Mouse (Mus musculus): ENCODE data around the gene Spock1. TPM values are rescaled to one million over a fixed set of nuclear protein-coding genes. Genes with fewer than 3 reads are reported as not detected.

The Spock1 gene
- polyA plus RNA-seq, 1 experiment from 2014 or later: 0.70 TPM

DNA sequence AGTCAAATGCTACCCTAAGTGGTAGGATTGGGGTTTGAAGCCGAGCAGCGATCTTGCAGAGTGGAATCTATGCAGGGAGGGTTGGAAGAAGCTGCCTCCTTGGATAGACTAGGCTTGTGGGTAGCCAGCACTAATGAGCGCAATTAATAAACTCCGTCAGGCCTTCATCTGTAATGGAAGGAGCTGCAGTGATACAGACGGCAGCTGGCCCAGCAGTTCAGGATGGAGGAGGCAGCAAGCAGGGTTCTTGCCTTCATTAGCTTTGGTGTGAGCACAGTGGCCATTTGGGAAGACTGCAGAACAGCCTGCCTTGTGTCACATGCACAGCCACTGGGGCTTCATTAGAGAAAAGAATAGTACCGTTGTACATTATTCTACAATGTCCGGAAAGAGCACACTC, 459.2 kb downstream of the Spock1 start:
- 81% methylated on average over 7 of the region's 7 CpGs for WGBS
- Histone ChIP-seq H3K9ac (no peak overlapping the region), H3K27ac (ENCODE audit: poor library complexity, severe bottlenecking) (no peak overlapping the region), H3K4me2 (no peak overlapping the region), H3K4me1 (replicated peaks) (no peaks in the 10 kb centered on the region), H3K9me3 (replicated peaks) (no peaks in the 10 kb centered on the region), H3K27me3 (replicated peaks) (0 out of 2 replicates have a peak, but pooled peaks cover 11% of the 10 kb centered on the region), H3K4me3 (no peak overlapping the region), H3K36me3 (no peaks in the 10 kb centered on the region)
- no peak for ATAC-seq (ENCODE audit: insufficient number of reproducible peaks, low FRiP score)

DNA sequence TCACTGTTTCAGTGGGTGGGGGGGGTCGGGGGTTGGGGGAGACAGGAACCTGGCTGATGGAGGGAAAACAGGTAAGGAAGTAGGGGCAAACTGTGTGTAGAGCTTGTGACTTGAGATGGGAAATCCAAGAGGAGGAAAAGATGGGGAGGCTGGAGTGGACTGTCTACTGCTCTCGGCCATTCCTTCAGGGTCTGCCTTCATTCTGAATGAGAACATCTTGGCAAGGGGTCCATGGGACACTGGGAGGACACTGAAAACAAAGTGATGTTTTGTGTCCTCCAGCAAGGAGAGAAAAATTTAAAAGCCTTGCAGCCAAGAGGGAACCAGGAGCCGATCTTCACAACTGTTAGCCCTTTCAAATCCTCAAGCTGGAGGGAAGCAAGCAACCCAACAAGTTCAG, 463.2 kb downstream of the Spock1 start:
- H3K27me3 ChIP-seq (replicated peaks): 0 out of 2 replicates have a peak, but pooled peaks cover 11% of the 10 kb centered on the region
- no peaks in the 10 kb centered on the region for H3K9me3 ChIP-seq (replicated peaks)
- H3K4me1 ChIP-seq (replicated peaks): no peaks in the 10 kb centered on the region
- H3K4me2 ChIP-seq: no peak overlapping the region
- no peak overlapping the region for H3K4me3 ChIP-seq
- 76% methylated on average over 3 of the region's 3 CpGs for WGBS
- no peak overlapping the region for H3K27ac ChIP-seq (ENCODE audit: poor library complexity, severe bottlenecking)
- H3K9ac ChIP-seq: no peak overlapping the region
- H3K36me3 ChIP-seq: no peaks in the 10 kb centered on the region
- no peak for ATAC-seq (ENCODE audit: insufficient number of reproducible peaks, low FRiP score)

DNA sequence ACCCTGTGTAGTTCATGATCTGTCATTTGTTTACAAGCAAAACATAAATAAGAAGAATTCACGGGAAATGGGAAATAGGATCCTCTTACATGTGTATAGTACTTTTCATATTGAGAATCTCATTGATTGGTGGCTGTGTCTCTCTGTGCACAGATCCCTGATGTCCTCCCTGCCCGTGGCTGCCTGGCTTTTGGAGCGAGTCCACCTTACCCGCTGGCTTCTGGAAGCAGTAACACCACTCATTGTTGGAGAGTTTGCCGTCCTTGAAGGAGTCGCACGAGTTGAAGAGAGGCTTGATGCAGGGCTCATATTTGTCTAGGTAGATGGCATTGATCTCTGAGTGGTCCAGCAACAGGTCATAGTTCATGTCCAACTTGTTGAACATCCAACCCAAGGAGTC, 468.0 kb downstream of the Spock1 start:
- no peaks in the 10 kb centered on the region for H3K9me3 ChIP-seq (replicated peaks)
- WGBS: 85% methylated on average over 7 of the region's 7 CpGs
- H3K27me3 ChIP-seq (replicated peaks): no peaks in the 10 kb centered on the region
- no peak overlapping the region for H3K9ac ChIP-seq
- no peak overlapping the region for H3K4me3 ChIP-seq
- H3K4me2 ChIP-seq: no peak overlapping the region
- no peaks in the 10 kb centered on the region for H3K36me3 ChIP-seq
- H3K4me1 ChIP-seq (replicated peaks): no peaks in the 10 kb centered on the region
- H3K27ac ChIP-seq (ENCODE audit: poor library complexity, severe bottlenecking): no peak overlapping the region
- no peak for ATAC-seq (ENCODE audit: insufficient number of reproducible peaks, low FRiP score)

DNA sequence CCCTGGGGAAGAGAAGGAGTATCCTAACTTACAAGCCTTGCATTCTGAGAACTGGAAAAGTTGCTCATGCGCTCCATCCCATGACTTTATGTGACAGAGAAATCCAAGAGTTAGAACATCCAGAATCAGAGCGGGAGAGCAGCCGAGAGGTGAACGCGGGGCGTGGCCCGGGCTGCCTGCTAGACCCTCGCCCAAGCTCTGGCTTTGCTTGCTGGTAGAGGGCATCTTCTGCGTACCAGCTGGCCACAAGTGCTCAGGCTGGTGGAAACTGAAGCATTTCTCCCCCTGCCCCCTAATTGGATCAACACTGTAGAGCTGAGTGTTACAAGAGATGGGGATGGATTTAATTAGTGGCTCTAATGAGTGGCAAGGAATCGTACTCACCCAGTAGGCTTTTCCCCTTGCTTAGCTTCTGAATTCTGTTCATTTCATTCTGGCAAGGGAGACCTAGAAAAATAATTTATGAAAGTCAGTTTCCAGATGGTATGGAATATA, 472.4 kb downstream of the Spock1 start:
- Histone ChIP-seq H3K36me3 (no peaks in the 10 kb centered on the region), H3K9me3 (replicated peaks) (peaks cover 5% of the 10 kb centered on the region; the same call in 1 of the 2 replicates), H3K27ac (ENCODE audit: poor library complexity, severe bottlenecking) (no peak overlapping the region), H3K4me3 (no peak overlapping the region), H3K9ac (no peak overlapping the region), H3K27me3 (replicated peaks) (no peaks in the 10 kb centered on the region), H3K4me2 (no peak overlapping the region), H3K4me1 (replicated peaks) (no peaks in the 10 kb centered on the region)
- 80% methylated on average over 10 of the region's 10 CpGs for WGBS
- no peak for ATAC-seq (ENCODE audit: insufficient number of reproducible peaks, low FRiP score)

DNA sequence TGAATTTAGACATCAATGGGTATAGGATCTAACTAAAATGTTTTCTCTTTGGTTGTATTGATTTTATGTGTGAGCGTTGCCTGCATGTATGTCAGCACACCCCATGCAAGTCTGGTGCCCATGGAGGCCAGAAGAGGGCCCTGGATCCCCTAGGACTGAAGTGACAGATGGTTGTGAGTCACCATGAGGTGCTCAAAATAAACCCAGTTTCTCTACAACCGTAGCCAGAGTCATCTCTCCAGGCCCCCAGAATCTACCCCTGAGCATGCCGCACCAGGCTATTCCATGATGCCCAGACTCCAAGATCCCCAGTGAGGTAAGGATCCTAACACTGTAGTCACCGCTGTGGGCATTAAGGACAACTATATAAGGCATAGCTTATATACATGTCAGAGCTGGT, 474.3 kb downstream of the Spock1 start:
- peaks cover 5% of the 10 kb centered on the region; the same call in 1 of the 2 replicates for H3K9me3 ChIP-seq (replicated peaks)
- no peak overlapping the region for H3K27ac ChIP-seq (ENCODE audit: poor library complexity, severe bottlenecking)
- ATAC-seq (ENCODE audit: insufficient number of reproducible peaks, low FRiP score): no peak
- H3K36me3 ChIP-seq: no peaks in the 10 kb centered on the region
- H3K4me3 ChIP-seq: no peak overlapping the region
- H3K9ac ChIP-seq: no peak overlapping the region
- H3K4me2 ChIP-seq: no peak overlapping the region
- H3K4me1 ChIP-seq (replicated peaks): no peaks in the 10 kb centered on the region
- WGBS: 85% methylated on average over 4 of the region's 4 CpGs
- H3K27me3 ChIP-seq (replicated peaks): 0 out of 2 replicates have a peak, but pooled peaks cover 4% of the 10 kb centered on the region

DNA sequence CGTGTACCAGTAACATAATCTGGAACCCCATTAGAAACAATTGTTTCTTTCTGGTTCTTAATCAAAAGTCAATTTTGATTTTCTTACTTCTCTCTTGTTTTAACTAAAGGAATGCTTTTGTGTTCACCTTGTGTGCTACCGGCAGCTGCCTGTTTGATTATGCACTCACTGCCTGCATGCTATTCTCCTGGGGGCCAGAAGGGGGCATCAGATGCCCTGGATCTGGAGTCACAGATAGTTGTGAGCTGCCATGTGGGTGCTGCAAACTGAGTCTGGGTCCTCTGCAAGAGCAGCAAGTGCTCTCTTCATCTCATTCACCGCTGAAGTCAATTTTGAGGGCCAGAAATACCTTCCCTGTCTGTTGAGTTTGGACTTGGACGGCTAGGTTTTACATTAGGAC, 476.3 kb downstream of the Spock1 start:
- Histone ChIP-seq H3K36me3 (no peaks in the 10 kb centered on the region), H3K27ac (ENCODE audit: poor library complexity, severe bottlenecking) (no peak overlapping the region), H3K4me1 (replicated peaks) (no peaks in the 10 kb centered on the region), H3K9ac (no peak overlapping the region), H3K9me3 (replicated peaks) (peaks cover 5% of the 10 kb centered on the region; the same call in 1 of the 2 replicates), H3K4me3 (no peak overlapping the region), H3K27me3 (replicated peaks) (0 out of 2 replicates have a peak, but pooled peaks cover 4% of the 10 kb centered on the region), H3K4me2 (no peak overlapping the region)
- 90% methylated on average over 4 of the region's 4 CpGs for WGBS
- ATAC-seq (ENCODE audit: insufficient number of reproducible peaks, low FRiP score): no peak

DNA sequence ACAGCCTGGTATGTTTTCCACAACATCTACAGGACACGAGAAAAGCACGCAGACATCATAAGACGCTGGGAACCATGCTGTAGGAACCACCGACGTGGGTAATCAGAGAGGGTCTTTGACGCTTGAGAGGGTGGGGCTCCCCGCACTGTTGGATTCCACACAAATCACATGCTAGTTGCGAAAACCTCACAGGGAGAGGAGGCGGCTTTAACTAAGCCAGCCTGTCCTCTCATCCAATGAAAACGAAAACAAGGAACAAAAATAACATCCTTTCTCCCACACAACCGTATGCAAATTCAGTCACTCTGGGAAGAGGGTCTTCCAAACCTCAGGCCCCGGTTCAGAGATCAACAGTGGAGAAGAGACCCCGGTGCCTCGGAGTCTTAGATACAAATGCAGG, 479.3 kb downstream of the Spock1 start:
- H3K4me1 ChIP-seq (replicated peaks): no peaks in the 10 kb centered on the region
- H3K27me3 ChIP-seq (replicated peaks): 0 out of 2 replicates have a peak, but pooled peaks cover 4% of the 10 kb centered on the region
- no peak overlapping the region for H3K4me2 ChIP-seq
- H3K36me3 ChIP-seq: no peaks in the 10 kb centered on the region
- 62% methylated on average over 14 of the region's 14 CpGs for WGBS
- no peak overlapping the region for H3K27ac ChIP-seq (ENCODE audit: poor library complexity, severe bottlenecking)
- no peak for ATAC-seq (ENCODE audit: insufficient number of reproducible peaks, low FRiP score)
- no peak overlapping the region for H3K4me3 ChIP-seq
- no peak overlapping the region for H3K9ac ChIP-seq
- H3K9me3 ChIP-seq (replicated peaks): peaks cover 5% of the 10 kb centered on the region; the same call in 1 of the 2 replicates

DNA sequence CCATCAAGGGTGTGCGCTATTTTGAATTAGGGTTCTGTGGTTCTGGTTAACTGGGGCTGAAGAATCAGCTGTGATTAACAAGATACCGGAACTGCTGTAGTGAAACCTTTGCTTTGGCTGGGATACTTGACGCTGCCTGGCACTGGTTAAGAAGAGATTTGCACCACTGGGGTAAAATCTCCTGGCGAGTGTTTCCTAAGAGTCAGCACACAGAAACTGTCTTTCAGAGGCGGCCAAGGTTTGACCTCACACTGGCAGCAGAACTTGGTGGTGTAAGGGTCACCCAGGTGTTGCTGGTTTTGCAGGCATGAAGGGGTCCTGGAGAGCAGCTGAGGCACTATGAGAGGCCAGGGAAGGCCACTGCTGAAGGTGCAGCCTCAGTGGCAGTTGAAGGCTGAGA, 489.4 kb downstream of the Spock1 start:
- Histone ChIP-seq H3K4me1 (replicated peaks) (no peaks in the 10 kb centered on the region), H3K27me3 (replicated peaks) (no peaks in the 10 kb centered on the region), H3K4me2 (no peak overlapping the region), H3K9me3 (replicated peaks) (no peaks in the 10 kb centered on the region), H3K4me3 (no peak overlapping the region), H3K27ac (ENCODE audit: poor library complexity, severe bottlenecking) (no peak overlapping the region), H3K36me3 (no peaks in the 10 kb centered on the region), H3K9ac (no peak overlapping the region)
- WGBS: 88% methylated on average over 5 of the region's 5 CpGs
- ATAC-seq (ENCODE audit: insufficient number of reproducible peaks, low FRiP score): no peak

- H3K4me3 ChIP-seq: no peak overlapping the region
- H3K27me3 ChIP-seq (replicated peaks): no peaks in the 10 kb centered on the region
- H3K4me2 ChIP-seq: no peak overlapping the region
- no peaks in the 10 kb centered on the region for H3K36me3 ChIP-seq
- no peak overlapping the region for H3K27ac ChIP-seq (ENCODE audit: poor library complexity, severe bottlenecking)
- ATAC-seq (ENCODE audit: insufficient number of reproducible peaks, low FRiP score): no peak
- peaks cover 10% of the 10 kb centered on the region for H3K4me1 ChIP-seq (replicated peaks)
- no peak overlapping the region for H3K9ac ChIP-seq
- 85% methylated on average over 1 of the region's 1 CpGs for WGBS
- no peaks in the 10 kb centered on the region for H3K9me3 ChIP-seq (replicated peaks)
These were observed 493.4 kb downstream of the Spock1 start for GRCm38 (mm10) chr13:57414716-57415115.

- Histone ChIP-seq H3K9me3 (replicated peaks) (no peaks in the 10 kb centered on the region), H3K27ac (ENCODE audit: poor library complexity, severe bottlenecking) (no peak overlapping the region), H3K4me1 (replicated peaks) (peaks cover 5% of the 10 kb centered on the region), H3K27me3 (replicated peaks) (no peaks in the 10 kb centered on the region), H3K4me3 (no peak overlapping the region), H3K4me2 (no peak overlapping the region), H3K9ac (no peak overlapping the region), H3K36me3 (no peaks in the 10 kb centered on the region)
- WGBS: 77% methylated on average over 4 of the region's 4 CpGs
- ATAC-seq (ENCODE audit: insufficient number of reproducible peaks, low FRiP score): no peak
These were observed 500.5 kb downstream of the Spock1 start for GRCm38 (mm10) chr13:57407666-57408065.

GRCm38 (mm10) chr13:57402386-57402785, 505.7 kb downstream of the Spock1 start:
- WGBS: 77% methylated on average over 7 of the region's 7 CpGs
- Histone ChIP-seq H3K36me3 (no peaks in the 10 kb centered on the region), H3K27me3 (replicated peaks) (no peaks in the 10 kb centered on the region), H3K27ac (ENCODE audit: poor library complexity, severe bottlenecking) (no peak overlapping the region), H3K4me2 (no peak overlapping the region), H3K4me3 (no peak overlapping the region), H3K4me1 (replicated peaks) (no peaks in the 10 kb centered on the region), H3K9ac (no peak overlapping the region), H3K9me3 (replicated peaks) (no peaks in the 10 kb centered on the region)
- ATAC-seq (ENCODE audit: insufficient number of reproducible peaks, low FRiP score): no peak

- ATAC-seq (ENCODE audit: insufficient number of reproducible peaks, low FRiP score): no peak
- WGBS: 84% methylated on average over 14 of the region's 14 CpGs
- H3K9ac ChIP-seq: no peak overlapping the region
- H3K27ac ChIP-seq (ENCODE audit: poor library complexity, severe bottlenecking): no peak overlapping the region
- H3K27me3 ChIP-seq (replicated peaks): no peaks in the 10 kb centered on the region
- no peaks in the 10 kb centered on the region for H3K9me3 ChIP-seq (replicated peaks)
- H3K4me1 ChIP-seq (replicated peaks): no peaks in the 10 kb centered on the region
- no peaks in the 10 kb centered on the region for H3K36me3 ChIP-seq
- H3K4me3 ChIP-seq: no peak overlapping the region
- H3K4me2 ChIP-seq: no peak overlapping the region
These were observed 535.9 kb downstream of the Spock1 start for GRCm38 (mm10) chr13:57372141-57372700.

Measured in heart, embryonic 12.5 days (tissue).